Mouse (Mus musculus) spleen, adult 2 months (tissue): ENCODE data around the gene Olfr1208.

Experiments
- CTCF ChIP-seq: fragments of 200-500 bp; IDR thresholded peaks from 2 replicates; pipeline ENCODE4 v1.5.1; 2011; ENCODE audit warnings: mild to moderate bottlenecking, inconsistent platforms; ENCODE audit not compliant: insufficient read depth, insufficient read length, insufficient replicate concordance; ENCODE audit errors: extremely low read depth
- POLR2A ChIP-seq: fragments of 200-500 bp; IDR thresholded peaks from 2 replicates; pipeline ENCODE4 v1.6.1; 2011; ENCODE audit warnings: low read depth, low read length, inconsistent platforms

DNA sequence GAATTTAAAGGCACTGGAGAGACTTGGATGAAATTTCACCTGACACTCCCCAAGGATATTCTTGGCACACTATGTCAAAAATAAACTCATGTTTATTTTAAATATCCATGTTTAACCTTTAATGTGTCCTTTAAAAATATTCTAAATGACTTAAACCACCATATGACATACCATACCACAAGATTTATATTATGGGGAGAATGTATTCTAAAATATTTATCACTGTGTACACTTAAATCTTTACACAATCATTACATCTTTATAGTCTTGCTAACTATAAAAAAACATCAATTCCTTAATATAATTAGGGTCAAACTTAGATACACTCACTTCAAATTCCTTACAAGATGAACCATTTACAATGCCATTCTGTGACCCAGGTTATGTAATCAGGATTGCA lies at the start of gene Olfr1208:
- no peak for TF ChIP-seq CTCF
- TF ChIP-seq POLR2A: no peak
